Mouse (Mus musculus) ES-Bruce4 (cell line): ENCODE measurements around the gene 4931428F04Rik.
"Not testable (repeated sequence)": the region's sequence is repeated elsewhere in the genome, so short reads cannot be mapped to it uniquely, and the experiment has no call there.

ENCODE experiments used
- CTCF ChIP-seq: IDR thresholded peaks from one replicate; pipeline ENCODE4 v1.8.1; 2011; ENCODE audit warnings: low read depth, low read length
- EP300 ChIP-seq: IDR thresholded peaks from 2 replicates; pipeline ENCODE4 v1.6.1; 2011; ENCODE audit warnings: low read depth, low read length; ENCODE audit not compliant: insufficient read depth
- POLR2A ChIP-seq: IDR thresholded peaks from one replicate; pipeline ENCODE4 v1.8.1; 2011; ENCODE audit warnings: low read length; ENCODE audit not compliant: insufficient read depth

- TF ChIP-seq CTCF, POLR2A, EP300: not testable (repeated sequence)
Measured at GRCm38 (mm10) chr8:105291364-105291763, 1.7 kb upstream of the 4931428F04Rik start.
